Mouse (Mus musculus): Measurements from ENCODE around the gene Ap1g1. TPM values are rescaled to one million over a fixed set of nuclear protein-coding genes. Genes with fewer than 3 reads are reported as not detected.

Ap1g1 gene
- total RNA-seq, 4 experiments from 2014 or later: 73.3 to 88.7 (median 78.6) TPM

DNA sequence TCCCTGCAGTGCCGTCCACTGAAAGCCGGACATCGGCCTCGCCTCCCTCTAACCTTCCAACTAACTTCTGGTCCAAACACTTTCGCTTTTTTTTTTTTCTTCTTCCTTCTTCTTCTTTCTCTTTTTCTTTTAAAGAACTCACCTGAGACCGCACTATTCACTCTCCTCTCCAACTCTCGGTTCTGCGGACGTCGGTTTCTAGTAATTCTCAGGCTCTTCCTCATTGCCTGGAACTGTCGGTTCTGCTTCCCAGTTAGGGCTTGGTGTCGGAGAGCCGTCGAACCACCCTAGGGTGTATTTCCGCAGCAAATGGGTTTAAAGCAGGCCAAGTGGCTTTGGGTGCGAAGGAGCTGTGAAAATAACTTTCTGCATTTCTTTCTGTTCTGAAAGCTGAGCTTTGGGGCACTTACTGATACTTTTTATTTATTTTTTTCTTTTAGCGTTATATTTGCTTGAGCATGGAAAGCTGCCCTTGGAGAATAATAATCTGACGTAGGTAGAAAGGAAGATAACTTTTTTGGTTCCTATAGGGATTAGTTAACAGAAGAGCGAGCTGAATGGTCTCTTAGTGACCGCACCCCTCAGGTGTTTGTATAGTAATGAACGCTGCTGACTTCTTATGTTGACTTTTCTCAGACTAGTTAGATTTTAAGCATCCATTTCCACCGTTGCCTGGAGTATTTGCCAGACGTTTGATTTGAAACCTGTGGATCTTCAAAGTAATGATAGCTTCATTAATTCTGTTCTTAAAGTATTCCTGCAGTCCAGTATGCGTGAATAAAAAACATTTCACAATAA is 1.3 kb downstream of the Ap1g1 start:
- no peak for DNase-seq (ENCODE audit: low spot score in 2 of 2)

DNA sequence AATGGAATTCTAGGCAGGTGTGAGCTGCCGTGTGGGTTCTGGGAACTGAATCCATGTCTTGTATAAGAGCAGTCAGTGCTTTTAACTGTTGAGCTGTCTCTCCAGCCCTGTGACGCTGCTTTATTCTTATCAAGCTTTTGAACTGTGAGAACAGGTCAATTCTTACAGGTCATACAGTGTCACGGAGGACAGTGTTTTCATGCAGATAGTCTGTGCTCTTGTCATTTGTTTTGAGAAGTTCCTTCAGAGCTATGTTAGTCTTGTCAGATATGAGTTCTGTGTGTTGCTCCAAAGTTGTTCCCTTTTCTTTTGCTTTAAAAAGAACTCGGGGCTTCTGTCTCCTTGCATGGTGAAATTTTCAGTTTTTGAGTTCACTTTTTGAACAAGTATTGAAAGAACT is 2.2 kb downstream of the Ap1g1 start:
- no peak for DNase-seq (ENCODE audit: low spot score in 2 of 2)

DNA sequence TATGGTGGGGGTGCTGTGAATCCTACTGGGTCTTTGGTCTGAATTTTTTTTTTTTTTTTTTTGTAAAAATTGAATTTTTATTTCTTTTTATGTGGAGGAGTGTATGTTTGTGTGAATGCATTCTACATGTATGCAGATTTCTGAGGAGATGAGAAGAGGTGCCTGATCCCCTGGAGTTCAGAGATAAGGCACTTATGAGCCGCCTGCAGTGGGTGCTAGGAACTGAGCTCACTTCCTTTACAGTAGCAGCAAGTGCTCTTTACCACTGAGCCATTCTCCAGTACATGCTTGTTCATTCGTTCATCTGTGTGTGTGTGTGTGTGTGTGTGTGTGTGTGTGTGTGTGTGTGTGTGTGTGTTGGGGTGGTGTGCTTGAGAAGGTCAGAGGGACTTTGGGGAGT is 12.6 kb downstream of the Ap1g1 start:
- DNase-seq (ENCODE audit: low spot score in 2 of 2): no peak

DNA sequence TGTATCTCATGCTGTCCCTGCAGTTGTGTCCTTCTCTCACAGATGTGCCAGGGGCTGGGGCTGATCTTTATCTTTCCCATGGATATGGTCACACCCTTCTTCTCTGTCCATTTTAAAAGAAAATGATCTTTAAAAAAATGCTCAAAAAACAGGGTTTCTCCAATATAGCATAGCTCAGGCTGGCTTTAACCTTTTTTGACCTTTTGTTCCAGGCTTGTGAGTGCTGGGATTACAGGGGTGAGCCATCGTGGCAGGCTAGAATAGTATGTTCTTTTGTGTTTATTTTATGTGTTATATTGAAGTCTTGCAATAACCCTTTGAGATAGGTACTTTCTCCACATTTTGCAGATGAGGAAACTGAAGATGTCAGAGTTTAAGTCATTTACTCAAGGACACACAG is 16.8 kb downstream of the Ap1g1 start:
- DNase-seq (ENCODE audit: low spot score in 2 of 2): no peak

DNA sequence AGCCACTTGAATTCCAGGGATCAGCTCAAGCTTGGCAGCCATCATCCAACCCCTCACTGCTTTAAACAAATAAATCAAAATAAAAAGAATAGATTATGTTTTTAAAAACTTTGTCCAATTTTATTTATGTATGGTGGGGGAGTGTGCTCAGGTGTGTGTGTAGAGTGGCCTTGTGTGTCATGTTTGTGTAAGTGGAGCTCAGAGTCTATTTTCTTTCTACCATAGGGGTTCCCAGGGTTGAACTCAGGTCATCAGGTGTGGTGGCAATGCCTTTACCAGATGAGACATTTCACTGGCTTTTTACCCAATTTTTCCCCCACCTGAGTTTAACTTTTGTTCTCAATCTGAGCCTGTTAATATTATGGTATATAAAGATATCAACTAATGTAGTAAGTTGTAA is 20.4 kb downstream of the Ap1g1 start:
- no peak for DNase-seq (ENCODE audit: low spot score in 2 of 2)

DNA sequence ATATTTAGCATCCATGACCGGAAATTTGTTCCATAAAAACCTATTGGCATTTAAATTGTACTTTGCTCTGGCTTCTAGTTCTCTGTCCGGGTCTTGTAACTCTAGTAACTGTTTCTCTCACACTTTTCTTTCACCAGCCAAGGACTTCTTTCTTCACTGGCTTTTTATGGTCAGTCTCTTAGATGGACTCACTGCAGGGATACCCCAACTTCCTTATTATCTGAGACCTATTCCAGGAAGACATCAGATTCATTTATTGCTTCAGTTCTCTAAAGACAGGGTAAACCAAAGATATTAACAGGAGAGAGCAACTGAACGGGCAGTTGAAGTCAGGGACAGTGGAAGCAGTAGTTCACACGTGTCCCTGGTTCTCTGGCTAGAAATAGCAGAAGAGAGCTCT is 20.9 kb downstream of the Ap1g1 start:
- DNase-seq (ENCODE audit: low spot score in 2 of 2): no peak

DNA sequence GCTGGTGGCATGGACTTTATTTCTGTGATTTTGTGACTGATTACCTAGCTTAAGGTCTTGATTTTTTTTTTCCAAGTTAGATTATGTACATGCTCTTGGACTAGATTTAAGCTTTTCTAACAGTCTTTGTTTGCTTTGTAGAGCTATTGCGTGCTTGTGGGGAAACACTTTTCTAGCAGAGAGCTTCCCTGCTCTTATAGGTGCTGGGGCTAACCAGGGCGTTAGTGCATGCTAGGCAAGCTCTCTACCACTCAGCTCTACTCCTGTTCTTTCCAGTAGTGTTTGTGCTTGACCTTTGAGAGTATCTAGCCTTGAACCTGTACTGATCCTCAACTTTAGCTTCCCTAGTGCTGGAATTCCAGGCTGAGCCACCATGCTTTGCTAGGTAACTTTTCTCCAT is 22.0 kb downstream of the Ap1g1 start:
- DNase-seq (ENCODE audit: low spot score in 2 of 2): no peak

DNA sequence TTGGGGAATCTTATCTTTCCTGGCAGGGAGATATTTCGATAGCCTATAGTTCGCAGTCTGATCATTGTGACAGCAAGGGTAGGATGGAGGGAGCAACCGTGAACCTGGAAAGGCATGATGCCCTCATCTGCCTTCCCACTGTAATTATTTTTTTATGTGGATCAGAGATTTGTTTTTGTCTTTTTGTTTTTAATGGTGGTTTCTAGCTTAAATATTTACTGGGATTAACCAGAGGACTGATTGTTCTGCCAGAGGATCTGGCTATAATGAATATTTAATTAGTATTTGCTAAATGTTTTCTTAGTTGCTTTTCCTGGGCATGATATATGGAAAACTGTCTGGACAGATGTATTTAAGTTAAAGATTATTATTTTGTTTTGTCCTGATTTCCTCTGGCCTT is 24.9 kb downstream of the Ap1g1 start:
- DNase-seq (ENCODE audit: low spot score in 2 of 2): no peak

DNA sequence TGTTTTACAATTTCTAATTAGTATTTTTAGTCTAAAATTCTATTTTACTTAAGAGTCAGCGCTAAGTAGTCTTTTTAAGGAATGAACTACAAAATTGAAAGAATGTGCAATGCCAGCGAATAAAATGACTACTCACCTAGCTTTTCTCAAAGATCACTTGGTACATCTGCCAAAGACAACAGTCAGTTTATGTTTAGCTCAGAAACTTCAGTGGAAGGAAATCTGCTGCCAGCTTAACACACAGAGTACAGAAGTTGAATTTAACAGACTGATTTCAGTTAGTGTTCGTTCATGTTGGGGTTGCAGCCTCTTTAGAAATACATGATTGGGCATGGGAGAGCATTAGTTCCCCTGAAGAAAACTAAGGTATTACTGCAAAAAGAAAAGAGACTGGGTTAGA is 25.4 kb downstream of the Ap1g1 start:
- DNase-seq (ENCODE audit: low spot score in 2 of 2): no peak

DNA sequence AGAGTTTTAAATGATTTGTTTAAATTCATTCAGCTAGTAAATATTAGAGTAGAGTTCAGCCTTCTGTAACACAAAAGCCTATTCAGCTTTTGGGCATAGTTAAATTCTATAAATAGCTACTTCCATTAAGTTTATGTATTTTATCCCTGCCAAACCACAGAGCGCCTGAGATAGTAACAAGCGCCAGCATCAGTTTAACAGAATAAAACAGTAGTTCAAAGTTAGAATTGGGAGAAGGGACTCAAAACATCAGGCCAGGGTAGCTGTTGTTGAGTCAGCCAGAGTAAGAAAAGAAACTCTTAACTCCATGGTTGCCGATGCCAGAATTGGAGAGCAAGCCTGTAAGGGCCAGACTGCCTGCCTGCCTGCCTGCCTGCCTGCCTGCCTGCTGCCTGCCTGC is 28.2 kb downstream of the Ap1g1 start:
- no peak for DNase-seq (ENCODE audit: low spot score in 2 of 2)

DNA sequence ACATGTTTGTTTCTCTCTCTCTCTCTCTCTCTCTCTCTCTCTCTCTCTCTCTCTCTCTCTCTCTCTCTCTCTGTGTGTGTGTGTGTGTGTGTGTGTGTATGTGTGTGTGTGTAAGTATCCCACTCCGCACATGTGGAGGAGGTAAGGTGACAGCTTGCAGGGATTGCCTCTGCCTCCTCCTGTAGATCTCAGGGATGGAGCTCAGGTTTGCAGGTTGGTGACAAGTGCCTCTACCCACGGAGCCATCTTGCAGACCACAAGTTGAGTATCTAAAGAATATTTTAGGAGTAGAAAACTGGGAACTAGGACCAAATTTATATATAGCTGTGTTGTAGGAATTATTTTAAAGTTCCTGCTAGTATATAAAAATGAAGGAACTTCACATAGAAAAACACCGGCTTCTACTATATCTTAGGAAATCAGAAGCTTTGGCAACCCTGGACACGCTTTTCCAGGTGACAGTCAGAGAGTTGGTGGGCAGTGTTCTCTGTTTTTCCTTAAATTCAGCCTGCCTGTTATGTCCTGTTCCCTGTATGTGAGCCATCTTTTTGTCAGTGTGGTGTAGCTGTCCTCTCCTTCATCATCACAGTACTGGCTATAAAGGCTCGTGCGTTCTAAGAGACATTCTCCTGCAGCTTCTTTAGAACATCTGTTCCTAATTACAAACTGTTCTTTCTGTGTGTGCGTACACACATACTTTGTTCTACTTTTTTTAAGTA is 29.2 kb downstream of the Ap1g1 start:
- DNase-seq (ENCODE audit: low spot score in 2 of 2): peak in 1 of 2 experiments; percentile 37

DNA sequence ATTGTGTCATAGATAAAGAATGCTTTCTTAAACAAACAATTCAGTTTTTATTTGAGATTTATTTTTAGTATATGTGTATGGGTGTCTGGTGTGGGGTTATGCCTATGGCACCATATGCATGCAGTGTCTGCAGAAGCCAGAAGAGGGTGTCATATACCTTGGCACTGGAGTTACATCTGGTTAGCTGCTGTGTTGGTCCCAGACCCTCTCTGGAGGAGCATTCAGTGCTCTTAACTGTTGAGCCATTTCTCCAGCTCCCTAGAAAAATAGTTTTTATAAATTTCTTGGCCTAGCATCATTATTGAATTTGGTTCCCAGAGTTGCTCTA is 29.7 kb downstream of the Ap1g1 start:
- DNase-seq (ENCODE audit: low spot score in 2 of 2): no peak

DNA sequence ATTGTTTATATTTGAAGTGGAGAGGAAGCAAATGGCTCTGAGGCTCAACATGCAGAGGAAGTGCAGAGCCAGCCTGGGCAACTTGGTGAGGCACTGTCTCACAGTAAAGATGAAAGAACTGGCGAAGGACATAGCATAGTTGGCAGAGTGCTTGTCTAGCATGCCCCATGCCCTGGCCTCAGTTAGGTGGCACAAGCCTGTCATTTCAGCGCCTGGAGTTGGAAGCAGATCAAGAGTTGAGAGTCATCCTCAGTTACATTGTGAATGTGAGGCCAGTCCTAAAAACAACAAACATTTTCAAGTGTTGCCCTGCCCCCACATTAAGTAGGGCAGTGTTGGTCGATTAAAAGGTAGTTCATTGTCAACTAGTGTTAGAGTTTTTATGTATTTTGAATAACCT is 32.1 kb downstream of the Ap1g1 start:
- no peak for DNase-seq (ENCODE audit: low spot score in 2 of 2)

DNA sequence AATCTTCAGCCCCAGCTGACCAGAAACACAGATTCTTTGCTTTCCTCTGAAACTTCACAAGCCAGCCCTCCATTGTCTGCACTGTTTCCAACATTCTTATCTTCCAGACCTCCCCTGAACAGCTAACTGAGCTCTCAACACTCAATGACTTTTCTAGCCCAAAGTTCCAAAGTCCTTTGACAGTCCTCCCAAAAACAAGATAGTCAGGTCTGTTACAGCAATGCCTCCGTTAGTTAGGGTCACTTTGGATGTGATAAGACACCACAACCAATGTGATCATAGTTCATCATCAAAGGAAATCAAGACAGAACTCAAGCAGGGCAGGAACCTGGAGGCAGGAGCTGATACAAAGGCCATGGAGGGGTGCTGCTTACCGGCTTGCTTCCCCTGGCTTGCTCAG is 36.9 kb downstream of the Ap1g1 start:
- DNase-seq (ENCODE audit: low spot score in 2 of 2): no peak

DNA sequence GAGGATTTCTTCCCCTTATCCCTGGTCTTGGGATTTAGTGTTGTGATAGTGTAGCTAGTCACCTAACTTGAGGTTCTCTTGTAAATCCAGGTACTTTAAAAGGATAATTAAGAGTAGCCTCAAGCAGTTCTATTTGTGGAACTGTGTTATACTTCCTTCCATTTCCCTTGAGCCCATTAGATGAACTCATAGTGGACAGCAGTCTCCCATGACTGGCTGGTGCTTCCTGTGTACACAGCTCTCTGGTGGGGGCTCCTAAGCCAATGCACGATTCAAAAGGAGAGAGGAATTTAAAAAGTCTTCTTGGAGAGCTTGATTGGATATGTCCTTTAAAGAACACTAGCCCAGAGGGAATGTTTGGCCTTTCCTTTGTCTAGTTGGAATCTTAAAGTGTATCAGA is 39.6 kb downstream of the Ap1g1 start:
- no peak for DNase-seq (ENCODE audit: low spot score in 2 of 2)

DNA sequence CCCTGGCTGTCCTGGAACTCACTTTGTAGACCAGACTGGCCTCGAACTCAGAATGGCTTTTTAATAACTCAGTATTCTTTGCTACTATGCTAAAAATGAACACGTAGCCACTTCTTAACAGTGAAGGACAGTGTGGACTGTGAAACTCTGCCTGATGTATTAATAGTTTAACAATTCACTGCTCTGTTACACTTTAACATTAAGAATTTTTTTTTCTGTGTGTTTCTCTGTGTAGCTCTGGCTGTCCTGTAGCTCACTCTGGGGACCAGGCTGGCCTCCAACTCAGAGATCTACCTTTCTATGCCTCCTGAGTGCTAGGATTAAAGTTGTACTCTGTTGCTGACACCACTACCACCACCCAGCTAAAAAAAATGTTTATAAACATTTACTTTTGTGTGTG is 45.2 kb downstream of the Ap1g1 start:
- DNase-seq (ENCODE audit: low spot score in 2 of 2): no peak

DNA sequence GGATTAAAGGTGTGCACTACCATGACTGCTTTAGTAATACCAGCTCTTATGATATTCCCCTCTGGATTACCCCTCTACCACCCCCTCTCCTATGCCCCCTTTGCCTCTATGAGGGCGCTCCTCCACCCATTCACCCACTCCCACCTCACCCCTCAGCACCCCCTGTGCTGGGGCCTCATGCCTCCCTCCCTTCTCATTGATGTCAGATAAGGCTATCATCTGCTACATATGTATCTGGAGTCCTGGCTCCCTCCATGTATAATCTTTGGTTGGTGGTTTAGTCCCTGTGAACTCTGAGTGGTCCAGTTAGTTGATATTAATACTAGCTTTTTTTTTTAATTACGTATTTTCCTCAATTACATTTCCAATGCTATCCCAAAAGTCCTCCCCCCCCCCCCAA is 61.5 kb downstream of the Ap1g1 start:
- DNase-seq (ENCODE audit: low spot score in 2 of 2): no peak

DNA sequence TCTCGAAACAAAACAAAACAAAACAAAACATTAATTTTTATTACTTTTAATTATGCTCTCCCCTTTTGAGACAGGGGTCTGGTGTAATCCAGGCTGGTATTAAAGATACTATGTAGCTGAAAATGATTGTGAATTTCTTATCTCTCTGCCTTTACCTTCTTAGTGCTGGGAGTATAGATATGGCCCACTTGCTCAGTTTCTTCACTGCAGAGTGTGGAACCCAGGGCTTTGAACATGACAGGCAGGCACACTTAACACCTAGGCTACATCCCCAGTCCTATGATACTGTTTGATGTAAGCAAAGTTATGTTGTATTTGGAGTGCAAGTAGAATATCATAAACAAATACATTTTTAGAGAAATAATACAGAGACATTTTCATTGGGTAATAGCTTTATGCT is 64.1 kb downstream of the Ap1g1 start:
- DNase-seq (ENCODE audit: low spot score in 2 of 2): no peak

DNA sequence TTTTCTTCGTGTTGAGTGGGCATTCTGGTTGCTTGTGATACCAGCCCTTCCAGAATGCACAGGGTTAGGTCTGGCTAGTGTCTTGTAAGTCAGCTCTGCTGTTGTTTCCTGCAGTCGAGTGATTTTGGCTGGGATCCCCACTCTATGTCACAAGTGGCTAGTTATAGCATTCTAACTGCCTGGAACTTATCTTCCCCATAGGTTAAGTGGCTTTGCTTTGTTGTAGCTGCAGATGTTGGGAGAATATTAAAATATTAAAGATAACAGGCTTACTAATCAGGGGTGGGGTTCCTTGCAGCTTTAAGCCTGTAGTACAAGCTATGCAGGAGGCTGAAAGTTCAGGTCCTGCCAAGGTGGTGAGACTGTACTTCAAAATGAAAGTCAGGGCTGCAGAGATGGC is 69.5 kb downstream of the Ap1g1 start:
- no peak for DNase-seq (ENCODE audit: low spot score in 2 of 2)

DNA sequence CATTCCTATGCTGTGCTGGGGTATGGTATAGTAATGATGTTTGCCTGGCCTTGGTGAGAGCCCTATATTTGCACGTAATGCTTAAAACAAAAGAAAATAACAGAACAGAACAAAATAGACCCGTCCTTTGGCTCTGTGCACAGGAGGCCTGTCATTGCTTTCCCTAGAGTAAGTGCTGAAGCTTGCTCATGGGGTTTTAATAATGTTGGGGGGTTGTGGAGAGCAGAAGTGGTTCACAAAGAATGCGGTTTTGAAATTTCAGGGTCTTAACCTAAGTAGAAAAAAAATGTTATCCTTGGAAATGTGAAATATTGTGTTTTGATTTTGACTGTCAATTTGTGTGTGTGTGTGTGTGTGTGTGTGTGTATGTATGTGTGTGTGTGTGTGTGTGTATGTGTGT is 70.6 kb downstream of the Ap1g1 start:
- DNase-seq (ENCODE audit: low spot score in 2 of 2): no peak

DNA sequence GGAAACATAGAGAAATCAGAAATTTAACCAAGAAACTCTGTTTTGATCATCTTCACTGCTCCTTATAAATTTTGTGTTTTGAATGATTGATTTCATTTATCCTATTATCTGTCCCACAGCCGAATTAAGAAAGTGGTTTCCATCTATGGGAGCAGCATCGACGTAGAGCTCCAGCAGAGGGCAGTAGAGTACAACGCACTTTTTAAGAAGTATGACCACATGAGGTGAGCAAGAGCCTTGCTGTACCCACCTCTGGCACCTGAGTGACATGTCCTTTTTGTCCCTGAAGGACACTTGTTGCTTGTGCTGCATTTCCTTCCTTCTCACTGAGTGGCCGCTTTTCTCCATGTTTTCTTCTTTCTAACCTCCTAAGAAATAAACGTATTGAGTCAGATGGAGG is 75.1 kb downstream of the Ap1g1 start:
- DNase-seq (ENCODE audit: low spot score in 2 of 2): peak in 1 of 2 experiments; percentile 28

DNA sequence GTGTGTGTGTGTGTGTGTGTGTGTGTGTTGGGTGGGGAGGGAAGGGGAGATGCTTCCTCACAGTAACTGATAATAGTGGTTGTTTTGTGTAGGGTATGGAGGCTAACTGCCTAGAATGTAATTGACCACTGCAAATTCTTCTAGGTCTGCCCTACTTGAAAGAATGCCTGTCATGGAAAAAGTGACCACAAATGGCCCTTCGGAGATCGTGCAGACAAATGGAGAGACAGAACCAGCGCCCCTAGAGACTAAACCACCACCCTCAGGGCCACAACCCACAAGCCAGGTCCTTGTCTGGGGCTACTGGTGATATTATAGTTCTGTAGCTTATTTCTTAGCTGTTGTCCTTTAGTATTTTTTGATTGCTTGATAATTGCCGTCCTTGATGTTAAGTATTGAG is 76.2 kb downstream of the Ap1g1 start:
- DNase-seq (ENCODE audit: low spot score in 2 of 2): no peak

DNA sequence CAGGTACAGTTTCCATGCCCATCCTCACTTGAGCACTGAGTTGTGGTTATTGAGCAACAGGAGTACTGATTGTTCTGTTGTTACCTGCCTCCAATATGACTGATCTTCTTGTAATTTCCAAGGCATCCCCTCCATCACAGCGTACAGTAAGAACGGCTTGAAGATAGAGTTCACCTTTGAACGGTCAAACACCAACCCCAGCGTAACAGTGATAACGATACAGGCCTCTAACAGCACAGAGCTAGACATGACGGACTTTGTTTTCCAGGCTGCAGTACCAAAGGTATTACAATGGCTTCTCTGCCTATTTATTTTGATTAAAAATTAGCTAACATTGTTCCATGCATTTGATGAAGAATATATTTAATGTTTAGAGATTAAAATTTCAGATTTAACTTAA is 77.1 kb downstream of the Ap1g1 start:
- DNase-seq (ENCODE audit: low spot score in 2 of 2): no peak
